Mouse (Mus musculus): Measurements from ENCODE around the gene Slc25a11.

Gene Slc25a11

DNA sequence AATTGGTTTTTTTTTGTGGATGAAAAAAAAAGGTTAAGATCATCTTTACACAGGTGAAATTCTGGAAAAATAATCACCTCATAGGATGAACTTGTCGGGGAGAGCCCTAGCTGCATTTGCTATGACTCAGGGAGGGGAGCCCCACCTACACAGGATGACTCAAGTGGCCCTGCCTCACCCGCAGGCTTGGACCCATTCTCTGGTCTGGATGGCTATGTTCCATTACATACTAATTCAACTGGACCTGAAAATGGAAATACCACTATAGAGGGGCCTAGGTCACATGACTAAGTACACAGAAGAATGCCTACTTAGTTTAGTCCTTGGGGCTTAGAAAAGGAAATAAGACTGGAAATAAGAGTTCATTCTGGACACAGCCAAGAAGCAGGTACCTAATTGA lies 4.1 kb upstream of the Slc25a11 start:
- no peak for DNase-seq (ENCODE audit: extremely low read depth, low read depth, low spot score)

DNA sequence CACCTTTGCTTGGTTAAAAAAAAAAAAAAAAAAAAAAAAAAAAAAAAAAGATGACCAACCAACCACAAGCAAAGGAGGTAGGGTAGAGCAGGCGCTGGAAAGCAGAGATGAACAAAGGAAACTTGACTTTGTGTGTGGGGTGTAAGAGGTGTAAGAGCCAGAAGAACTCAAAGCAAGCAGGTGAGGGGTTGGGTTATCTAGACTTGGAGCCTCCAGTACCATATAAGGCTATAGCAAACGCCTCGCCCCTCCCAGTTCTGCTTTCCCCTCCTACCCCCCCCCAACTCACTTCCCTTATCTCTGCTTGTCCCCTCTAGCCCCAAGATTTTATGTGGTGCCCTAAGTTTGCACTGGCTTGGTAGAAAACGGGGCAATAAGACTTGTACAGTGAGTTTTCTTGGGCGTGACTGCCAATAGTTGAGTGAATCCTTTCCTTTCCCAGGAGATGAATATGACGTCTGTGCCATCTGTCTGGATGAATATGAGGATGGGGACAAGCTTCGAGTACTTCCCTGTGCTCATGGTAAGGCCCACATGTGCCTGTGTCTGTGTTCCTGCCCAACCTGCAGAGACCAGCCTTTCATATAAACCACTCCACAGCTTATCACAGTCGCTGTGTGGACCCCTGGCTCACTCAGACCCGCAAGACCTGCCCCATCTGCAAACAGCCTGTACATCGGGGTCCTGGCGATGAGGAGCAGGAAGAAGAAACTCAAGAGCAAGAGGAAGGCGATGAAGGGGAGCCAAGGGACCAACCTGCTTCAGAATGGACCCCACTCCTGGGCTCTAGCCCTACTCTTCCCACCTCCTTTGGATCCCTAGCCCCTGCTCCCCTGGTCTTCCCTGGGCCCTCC lies 3.3 kb upstream of the Slc25a11 start:
- no peak for DNase-seq (ENCODE audit: extremely low read depth, low read depth, low spot score)

DNA sequence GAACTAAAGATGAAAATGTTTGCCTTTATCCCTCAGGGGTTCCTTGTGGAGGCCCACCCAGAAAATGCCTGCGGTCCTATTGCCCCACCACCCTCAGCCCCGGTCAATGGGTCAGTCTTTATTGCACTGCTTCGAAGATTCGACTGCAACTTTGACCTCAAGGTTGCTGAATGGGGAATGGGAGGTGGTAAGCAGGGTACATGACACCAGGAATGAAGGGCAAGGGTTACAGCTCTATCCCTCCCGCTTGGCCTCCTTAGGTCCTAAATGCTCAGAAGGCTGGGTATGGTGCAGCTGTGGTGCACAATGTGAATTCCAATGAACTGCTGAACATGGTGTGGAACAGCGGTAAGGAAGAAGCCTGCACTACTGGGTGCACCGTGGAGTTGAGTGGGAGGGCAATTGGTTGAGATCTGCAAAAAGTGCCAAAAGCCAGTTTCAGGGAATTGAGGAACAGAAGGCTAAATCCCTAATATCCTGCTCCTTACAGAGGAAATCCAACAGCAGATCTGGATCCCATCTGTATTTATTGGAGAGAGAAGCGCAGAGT lies 2.0 kb upstream of the Slc25a11 start:
- no peak for DNase-seq (ENCODE audit: extremely low read depth, low read depth, low spot score)

GRCm38 (mm10) chr11:70648512-70648911 lies 1.2 kb upstream of the Slc25a11 start:
- DNase-seq (ENCODE audit: extremely low read depth, low read depth, low spot score): no peak

DNA sequence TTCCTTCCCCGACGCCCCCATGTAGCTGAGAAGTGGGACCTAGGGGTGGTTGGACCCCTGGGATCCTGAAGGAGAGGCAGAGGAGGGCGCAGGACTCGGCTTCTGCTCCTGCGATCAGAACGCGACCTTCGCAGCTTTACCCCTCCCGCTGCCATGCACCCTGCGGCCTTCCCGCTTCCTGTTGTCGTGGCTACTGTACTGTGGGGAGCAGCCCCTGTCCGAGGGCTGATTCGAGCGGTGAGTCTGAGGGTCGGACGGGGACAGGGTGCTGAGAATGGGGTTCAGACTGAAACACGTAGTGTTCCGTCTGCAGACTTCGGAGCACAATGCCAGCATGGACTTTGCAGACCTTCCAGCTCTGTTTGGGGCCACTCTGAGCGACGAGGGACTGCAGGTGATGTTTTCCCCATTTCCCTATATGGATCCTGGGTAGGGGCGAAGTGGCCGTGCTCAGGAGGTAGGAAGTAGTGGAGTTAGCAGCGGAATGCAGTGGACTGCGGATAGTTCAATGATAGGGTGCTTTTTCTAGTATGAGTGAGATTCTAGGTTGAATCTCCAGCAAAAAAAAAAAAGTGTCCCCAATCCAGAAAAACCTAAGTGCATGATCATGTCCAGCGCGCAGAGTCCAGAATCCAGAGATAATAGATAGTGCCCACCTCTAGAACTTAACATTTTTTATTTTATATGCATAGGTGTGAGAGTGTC lies 589 bp upstream of the Slc25a11 start:
- DNase-seq (ENCODE audit: extremely low read depth, low read depth, low spot score): no peak

DNA sequence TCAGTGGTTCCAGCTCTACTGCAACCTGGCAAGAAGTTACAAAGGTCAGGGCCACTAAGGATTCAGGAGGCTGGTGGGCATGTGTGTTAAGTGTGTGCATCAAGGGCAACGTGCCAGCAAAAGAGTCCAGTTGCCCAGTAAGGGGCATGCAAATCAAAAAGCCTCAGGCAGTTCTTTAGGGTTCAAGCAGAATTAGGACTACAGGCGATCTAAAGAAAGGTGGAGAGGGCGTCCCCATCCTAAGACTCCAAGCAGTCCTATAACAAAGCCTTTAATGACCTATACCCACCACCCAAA lies 1.1 kb downstream of the Slc25a11 start:
- DNase-seq (ENCODE audit: extremely low read depth, low read depth, low spot score): no peak

- no peak for DNase-seq (ENCODE audit: extremely low read depth, low read depth, low spot score)
These were observed 1.6 kb downstream of the Slc25a11 start for GRCm38 (mm10) chr11:70645461-70646258.

DNA sequence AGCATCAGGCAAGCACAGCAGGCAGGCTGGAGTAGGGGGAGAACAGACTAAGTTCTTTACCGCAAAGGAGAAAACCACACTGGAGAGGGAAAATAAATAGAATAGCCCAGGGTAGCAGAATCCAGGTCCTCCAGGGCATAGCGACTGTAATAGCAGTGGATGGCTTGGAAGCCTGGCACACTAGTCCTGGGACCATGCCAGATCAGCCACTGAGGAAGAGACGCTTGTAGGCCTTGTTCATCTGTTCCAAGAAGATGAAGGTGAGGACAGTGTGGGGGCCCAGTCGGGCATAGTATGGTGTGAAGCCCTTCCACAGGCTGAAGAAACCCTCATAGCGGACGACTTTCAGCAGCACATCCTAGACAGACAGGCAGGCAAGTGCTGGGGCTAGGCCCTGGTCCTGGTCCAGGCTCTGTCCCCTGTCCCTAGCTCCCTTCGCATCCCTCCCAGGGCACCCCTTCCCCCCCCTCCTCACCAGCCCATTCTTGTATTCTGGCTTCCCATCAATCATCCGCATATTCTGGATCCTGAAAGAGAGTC lies 2.6 kb downstream of the Slc25a11 start:
- DNase-seq (ENCODE audit: extremely low read depth, low read depth, low spot score): no peak

DNA sequence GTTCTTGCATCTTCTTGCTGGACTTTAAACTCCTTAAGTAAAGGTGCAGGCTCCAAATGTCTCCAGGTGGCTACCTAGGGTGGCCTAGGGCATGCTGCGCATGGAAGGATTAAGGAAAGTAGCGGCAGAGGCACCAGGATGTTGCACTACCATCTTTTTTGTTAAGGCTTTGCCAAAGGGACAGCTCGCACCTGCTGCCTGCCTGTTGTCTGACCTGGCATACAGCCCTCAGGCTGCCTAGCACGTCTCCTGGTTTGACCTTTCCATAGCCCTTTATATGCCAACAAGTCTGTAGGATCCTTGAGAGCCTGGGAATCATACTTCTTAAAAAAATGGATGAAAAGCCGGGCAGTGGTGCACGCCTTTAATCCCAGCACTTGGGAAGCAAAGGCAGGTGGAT lies 4.2 kb downstream of the Slc25a11 start:
- DNase-seq (ENCODE audit: extremely low read depth, low read depth, low spot score): no peak

DNA sequence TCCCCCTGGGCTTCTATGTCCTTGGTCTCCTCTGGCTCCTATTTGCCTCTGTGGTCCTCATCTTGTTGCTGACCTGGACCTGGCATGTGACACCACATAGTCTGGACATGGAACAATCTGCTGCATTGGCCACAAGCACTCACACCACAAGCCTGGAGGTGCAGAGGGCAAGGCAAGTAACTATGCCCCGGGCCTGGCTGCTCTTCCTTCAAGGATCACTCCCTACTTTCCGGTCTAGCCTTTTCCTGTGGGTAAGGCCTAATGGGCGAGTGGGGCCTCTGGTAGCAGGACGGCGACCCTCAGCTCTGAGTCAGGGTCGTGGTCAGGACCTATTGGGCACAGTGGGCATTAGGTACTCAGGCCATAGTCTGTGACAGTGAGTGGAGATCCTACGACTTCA lies 6.0 kb downstream of the Slc25a11 start:
- DNase-seq (ENCODE audit: extremely low read depth, low read depth, low spot score): no peak

- DNase-seq (ENCODE audit: extremely low read depth, low read depth, low spot score): no peak
These were observed 7.3 kb downstream of the Slc25a11 start for GRCm38 (mm10) chr11:70639976-70640375.

GRCm38 (mm10) chr11:70638714-70639278 lies 8.5 kb downstream of the Slc25a11 start, which contains the start of gene Gp1ba:
TSS of gene Gp1ba (plus strand) at chr11:70639122.
- DNase-seq (ENCODE audit: extremely low read depth, low read depth, low spot score): no peak

DNA sequence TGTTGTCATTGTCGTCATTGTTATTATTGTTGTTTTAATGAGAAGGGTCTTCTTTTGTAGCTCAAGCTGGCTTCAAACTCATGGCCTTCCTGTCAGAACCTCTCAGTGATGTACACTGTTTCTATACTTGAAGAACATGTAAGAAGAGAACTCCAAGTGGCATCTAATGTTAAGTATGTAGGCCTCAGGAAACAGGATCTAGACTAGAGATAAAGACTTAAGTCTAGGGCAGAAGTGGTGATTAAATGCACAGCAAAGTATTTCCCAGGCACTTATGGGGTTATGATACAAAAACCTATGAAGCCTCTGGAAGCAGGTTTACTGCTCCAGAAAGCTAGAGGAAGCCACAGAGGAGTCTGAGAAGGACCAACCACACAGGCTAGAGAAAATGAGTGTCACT lies 9.0 kb downstream of the Slc25a11 start:
- DNase-seq (ENCODE audit: extremely low read depth, low read depth, low spot score): no peak

- DNase-seq (ENCODE audit: extremely low read depth, low read depth, low spot score): no peak
These were observed 9.5 kb downstream of the Slc25a11 start for GRCm38 (mm10) chr11:70637764-70638163.

DNA sequence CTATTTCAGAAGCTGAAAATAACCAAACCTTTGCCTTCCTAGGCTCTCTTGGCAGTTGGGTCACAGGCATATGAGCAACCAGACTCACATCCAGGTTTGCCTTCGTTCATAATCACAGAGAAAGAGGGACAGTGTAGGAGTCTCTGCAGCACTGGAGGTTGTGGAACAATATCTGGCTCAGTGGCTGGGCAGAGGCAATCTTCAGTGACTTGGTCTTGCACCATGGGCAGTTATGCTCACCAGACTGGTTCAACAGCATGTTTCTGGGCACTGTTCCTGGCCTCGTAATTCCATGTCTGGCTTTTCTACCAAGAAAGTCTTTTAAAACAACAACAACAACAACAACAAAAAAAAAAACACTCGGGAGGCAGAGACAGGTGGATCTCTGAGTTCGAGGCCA lies 11.7 kb downstream of the Slc25a11 start:
- DNase-seq (ENCODE audit: extremely low read depth, low read depth, low spot score): peak; percentile 69

- no peak for DNase-seq (ENCODE audit: extremely low read depth, low read depth, low spot score)
These were observed 17.1 kb downstream of the Slc25a11 start for GRCm38 (mm10) chr11:70630129-70630528.

DNA sequence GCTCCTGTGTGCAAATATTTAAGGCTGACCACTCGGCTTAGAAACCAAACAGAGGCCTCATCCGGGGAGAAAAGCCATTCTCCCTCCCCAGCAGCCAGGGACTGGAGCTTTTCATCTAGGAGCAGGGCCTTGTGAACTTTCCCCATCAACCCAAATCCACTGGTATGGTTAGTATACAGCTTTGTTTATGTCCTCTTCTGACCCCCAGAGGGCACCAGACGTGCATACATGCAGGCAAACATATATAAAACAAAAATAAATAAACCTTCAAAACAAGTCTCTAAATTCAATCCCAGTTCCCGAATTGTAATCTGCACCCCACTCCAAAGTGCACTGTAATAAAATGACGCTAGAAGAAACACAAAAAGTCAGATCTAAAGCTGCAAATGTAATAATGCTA lies 17.7 kb downstream of the Slc25a11 start:
- DNase-seq (ENCODE audit: extremely low read depth, low read depth, low spot score): no peak

GRCm38 (mm10) chr11:70628431-70628830 lies 18.8 kb downstream of the Slc25a11 start:
- no peak for DNase-seq (ENCODE audit: extremely low read depth, low read depth, low spot score)

DNA sequence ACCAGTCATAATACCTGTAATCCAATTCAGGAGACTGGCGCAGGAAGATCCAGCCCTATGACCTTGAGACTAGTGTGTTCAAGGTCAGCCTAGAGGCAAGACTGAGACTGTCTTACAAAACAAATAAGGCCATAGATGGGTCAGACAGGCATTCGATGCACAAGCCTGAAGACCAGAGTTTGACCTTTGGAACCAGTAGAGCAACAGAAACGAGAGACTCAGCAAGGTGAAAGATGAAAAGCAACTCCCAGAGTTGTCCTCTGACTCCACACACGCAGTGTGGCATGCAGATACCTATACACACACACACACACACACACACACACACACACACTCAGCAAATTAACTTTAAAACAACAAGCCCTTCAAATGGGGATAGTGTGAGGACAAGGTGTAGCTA lies 20.4 kb downstream of the Slc25a11 start:
- DNase-seq (ENCODE audit: extremely low read depth, low read depth, low spot score): no peak

DNA sequence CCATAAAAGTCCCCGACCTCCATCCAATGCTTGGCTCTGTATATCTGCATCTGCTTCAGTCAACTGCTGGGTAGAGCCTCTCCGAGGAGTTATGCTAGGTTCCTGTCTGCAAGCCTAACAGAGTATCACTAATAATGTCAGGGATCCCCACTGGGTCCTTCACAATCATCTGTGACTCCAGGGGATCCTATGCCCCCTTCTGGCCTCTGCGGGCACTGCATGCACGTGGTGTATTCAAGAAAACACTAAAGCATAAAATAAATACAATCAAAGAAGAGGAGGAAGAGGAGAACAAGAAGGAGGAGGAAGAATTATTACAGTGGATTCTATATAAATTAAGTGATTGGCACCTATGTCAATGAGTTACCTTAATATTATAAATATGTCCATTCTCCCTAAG lies 21.8 kb downstream of the Slc25a11 start:
- no peak for DNase-seq (ENCODE audit: extremely low read depth, low read depth, low spot score)

Data from fat pad, adult 2 months (tissue).